Mouse (Mus musculus): ENCODE measurements around the gene AC140267.1.

AC140267.1 gene

DNA sequence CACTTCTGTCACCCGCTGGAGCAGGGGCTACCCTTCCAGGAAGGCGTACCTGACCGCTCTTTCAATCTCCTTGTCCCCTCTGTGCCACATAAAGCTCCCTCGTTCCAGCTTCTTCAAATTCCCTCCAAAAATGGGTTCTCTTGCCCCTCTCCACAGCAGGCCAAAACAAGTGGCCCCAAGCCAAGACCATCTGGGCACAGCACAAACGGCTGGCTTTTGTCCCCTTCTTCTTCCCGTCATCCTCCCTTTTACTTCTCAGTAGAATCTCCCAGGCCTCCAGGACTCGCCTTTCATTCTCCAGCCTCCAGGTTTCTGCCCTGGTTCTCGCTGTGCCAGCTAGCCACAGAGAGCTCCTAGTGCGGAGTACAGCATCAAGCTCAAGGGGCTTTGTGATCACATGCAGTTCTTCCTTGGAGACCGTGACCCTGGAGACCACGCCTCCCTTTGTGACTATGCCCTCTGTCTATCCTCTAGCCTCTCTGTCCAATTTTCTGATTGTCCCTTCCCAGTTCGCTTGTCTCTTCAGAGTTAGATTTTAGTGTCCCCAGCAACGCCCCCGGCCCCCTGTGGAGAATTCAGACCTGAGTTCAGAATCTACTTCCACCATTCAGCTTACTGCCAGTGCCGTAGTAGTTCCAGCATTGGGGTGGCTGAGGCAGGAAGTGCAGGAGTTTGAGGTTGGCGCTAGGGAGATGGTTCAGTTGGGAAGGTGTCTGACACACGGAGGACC is 7.4 kb upstream of the AC140267.1 start:
- no peak for DNase-seq (ENCODE audit: low read depth in 2 of 2, low spot score in 2 of 2)

DNA sequence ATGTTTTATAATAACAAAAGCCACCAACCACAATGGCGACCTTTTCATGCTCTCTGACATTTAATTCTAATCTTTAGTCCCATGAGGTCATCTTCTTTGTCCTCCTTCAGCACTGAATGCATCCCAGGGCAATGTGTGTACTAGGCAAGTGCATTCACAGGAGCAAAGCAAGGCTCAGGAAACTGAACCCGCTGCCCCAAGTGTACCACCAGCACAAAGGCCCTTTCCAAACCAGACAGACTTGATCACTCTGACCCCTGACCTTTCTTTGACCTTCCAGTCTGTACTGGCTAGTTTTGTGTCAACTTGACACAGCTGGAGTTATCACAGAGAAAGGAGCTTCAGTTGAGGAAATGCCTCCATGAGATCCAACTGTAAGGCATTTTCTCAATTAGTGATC is 3.3 kb upstream of the AC140267.1 start:
- DNase-seq (ENCODE audit: low read depth in 2 of 2, low spot score in 2 of 2), result no peak

DNA sequence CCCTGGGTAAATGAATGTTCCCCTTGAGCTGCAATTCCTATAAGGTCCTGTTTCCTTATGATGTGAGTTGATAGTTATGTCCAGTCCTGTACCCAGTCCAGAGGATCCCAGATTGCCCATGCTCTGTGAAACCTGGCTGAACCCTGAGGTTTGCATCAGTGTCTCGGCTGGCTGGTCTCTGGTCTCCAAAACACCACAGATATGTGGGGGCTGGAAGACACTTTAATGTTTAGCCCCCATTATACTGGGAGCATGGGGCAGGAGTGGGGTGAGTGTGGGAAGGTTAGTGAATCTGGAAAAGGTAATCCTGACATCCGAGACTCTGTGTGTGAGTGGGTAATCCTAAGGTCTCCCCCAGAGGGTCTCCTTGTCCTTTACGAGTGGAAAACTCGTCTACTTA is 2.6 kb upstream of the AC140267.1 start:
- DNase-seq (ENCODE audit: low read depth in 2 of 2, low spot score in 2 of 2), result no peak

DNA sequence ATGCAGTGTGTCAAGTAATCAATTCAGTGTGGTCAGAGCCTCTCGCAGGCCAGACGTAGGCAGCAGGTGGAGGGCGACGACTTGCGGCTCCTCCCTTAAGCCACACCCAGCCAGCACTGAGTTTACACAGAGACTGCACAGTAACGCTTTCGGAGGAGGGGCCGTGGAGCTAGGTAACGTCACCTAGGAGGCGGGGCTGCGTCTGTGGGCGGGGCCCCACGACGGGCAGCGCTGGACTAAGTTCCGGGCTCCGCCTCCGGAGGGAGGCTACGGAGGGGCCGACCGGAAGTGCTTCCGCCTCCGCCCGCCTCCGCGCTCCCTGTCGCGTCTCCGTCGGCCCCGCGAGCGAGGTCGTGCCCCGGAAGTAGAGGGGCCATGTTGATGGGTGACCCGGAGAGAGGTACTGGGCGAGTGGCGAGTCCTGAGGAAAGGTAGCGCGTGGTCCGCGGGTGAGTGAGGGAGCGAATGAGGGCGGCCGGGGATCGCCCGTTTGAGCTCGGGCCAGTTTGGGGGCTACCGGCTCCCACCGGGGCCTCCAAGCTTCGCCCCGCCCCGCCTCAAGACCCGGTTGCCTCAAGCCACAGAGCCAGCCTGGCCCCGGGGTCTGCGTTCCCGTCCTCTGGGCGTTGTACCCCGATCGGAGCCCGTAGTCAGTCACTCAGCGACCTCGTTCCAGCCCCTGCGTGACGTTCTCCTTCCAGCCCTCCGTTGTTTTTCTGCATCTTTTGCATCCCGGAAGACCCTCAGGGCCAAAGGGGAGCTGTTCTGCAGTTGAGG is 1.7 kb upstream of the AC140267.1 start, which contains the start of gene Mief1:
TSS of gene Mief1 (plus strand) at position 286 of the 777 bp plus-strand sequence.
- DNase-seq (ENCODE audit: low read depth in 2 of 2, low spot score in 2 of 2), result peak; percentile 98 to 99

DNA sequence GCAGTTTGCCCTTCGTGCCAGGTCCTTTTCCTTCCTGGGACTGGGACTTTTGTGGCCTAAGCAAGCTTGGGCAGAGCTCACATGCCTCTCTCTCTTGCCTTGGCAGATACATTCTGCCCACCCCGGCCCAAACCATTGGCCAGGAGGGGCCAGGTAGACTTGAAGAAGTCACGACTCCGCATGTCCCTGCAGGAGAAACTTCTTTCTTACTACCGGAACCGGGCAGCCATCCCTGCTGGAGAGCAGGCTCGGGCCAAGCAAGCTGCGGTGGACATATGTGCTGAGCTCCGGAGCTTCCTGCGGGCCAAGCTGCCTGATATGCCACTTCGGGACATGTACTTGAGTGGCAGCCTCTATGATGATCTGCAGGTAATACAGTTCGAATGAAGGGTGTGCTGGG is 12.5 kb downstream of the AC140267.1 start:
- DNase-seq (ENCODE audit: low read depth in 2 of 2, low spot score in 2 of 2), result no peak

DNA sequence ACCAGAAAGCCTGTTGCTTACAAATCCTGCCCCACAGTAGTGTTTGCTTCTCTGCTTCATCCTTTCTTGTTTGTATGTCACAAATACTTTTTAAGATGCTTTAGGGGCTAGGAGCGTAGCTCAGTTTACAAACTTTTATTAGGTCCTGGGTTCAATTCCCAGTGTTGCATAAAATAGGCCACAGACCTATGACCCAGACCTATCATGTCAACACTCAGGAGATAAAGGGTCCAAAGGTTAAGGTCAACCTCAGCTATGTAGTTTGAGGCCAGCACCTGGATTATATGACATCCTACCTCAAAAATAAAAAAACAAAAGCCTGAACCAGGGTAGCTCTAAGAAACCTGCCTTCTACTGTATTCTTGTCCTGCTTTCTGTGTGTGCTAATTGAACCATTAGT is 13.0 kb downstream of the AC140267.1 start:
- no peak for DNase-seq (ENCODE audit: low read depth in 2 of 2, low spot score in 2 of 2)

DNA sequence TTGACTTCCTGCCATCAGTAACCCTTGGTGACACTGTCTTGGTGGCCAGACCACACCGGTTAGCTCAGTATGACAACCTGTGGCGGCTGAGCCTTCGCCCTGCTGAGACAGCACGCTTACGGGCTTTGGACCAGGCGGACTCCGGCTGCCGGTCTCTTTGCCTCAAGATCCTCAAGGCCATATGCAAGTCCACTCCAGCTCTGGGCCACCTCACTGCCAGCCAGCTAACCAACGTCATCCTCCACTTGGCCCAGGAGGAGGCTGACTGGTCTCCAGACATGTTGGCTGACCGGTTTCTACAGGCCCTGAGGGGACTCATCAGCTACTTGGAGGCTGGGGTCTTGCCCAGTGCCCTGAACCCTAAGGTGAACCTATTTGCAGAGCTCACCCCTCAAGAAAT is 14.0 kb downstream of the AC140267.1 start:
- DNase-seq (ENCODE audit: low read depth in 2 of 2, low spot score in 2 of 2), result no peak

DNA sequence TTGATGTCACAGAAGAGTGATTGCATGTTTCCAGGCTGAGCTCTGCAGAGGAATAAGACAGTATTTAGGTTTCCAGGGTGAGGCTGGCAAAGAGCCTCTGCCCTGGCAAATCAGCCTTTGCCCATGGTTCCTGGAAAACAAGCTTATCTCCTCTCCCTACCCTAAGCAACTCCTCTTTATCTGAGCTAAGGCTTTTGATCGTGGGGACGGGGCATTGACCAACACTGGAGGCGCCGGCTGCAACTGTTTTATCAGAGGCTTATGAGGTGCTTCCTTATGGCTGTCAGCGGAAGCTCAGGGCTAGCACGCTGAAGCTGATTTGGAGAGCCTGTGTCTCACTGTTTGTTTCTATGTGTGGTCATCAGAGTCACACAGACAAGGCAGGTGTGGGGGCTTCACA is 15.0 kb downstream of the AC140267.1 start:
- DNase-seq (ENCODE audit: low read depth in 2 of 2, low spot score in 2 of 2), result no peak

DNA sequence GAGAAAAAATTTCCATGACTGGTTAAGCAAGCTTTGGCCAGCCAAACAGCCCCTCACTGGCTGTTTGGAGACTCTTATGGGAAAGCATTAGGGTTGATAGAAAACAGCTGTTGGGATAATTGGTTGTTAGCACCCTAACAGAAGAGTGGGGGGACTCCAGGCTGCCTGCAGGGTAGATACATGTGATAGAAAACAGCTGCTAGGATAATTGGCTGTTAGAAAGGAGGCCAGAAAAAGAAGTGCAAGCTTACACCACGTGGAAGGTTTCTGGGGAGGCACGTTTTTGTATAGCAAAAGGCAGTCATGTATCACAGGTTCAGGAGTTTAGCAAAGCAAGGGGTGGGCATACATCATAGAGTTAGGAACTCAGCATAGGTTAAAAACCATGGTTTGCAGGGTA is 17.9 kb downstream of the AC140267.1 start:
- no peak for DNase-seq (ENCODE audit: low read depth in 2 of 2, low spot score in 2 of 2)

DNA sequence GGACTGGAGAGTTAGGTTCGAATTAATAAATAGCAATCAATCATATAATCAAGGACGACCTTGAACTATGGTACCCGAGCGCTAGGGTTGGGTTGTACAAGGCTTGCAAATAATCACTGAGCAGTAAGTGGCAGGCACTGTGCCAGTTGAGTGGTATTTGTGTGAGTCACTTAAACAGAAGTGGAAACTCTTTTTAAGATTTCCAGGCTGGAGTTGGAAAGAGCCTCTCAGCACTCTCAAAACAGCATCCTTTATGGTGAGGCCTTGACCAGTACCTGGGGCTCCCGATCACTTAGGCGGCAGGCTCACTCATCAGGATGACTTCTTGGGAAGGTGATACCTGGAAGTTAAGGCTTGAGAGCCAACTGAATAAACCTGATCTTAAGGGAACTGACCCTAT is 18.6 kb downstream of the AC140267.1 start:
- no peak for DNase-seq (ENCODE audit: low read depth in 2 of 2, low spot score in 2 of 2)

DNA sequence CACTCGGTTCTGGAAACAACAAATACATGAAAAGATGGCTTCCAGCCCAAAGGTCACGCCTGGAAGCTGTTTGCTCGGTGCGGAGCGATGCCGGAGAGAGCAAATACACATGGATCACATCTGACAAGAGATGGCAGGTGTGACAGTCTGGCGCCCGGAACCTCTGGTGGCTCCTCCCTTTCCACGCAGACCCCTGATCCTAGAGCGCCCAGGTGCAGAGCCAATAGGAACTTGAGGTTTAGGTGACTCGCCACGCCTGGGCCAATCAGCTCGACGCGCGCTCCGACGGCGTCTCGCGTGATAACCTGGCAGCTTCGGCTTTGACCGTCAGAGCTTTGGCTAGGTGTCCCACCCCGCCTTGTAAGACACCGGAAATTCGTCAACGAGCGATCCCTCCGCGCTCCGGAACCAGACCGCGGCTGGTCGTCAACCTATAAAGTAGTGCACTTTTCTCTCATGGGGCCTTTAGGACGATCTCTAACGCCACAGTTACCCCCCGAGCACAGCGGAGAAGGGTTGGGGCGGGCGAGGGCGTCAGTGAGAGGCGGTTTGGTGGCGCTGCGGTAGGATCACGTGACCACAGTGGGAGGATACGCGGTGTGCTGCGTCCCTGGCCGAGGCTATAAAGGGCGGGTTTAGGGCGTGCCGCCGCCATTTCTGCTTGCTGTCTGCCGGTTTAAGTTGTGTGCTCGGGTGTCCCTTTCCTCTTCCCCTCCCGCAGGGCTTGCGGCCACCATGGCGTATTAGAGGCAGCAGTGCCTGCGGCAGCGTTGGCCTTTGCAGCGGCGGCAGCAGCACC is 19.4 kb downstream of the AC140267.1 start, which contains the start of gene Atf4:
TSS of gene Atf4 (plus strand) at position 338 of the 799 bp plus-strand sequence.
- peak; percentile 97 to 99 for DNase-seq (ENCODE audit: low read depth in 2 of 2, low spot score in 2 of 2)

DNA sequence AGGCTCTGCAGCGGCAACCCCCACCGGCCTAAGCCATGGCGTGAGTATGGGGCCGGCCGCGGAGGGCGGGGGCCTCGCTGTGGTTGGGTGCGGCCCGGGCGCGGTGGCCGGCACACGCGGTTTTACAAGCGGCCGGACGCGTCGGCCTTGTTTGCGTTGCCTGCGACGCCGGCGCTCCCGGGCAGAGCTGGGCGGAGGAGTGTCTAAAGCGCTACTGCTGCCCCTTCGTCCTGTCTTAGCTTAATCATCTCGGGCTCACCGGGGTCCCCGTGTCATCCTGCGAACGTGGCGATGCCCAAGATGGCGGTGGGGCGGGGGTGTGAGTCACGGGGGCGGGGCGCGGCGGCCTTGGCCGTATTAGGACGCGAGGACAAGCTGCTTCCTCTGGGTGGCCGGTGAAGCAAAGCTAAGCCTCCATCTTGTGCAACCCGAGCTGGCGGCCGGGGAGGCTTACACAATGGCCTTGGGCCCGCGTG is 20.0 kb downstream of the AC140267.1 start:
- DNase-seq (ENCODE audit: low read depth in 2 of 2, low spot score in 2 of 2), result no peak

DNA sequence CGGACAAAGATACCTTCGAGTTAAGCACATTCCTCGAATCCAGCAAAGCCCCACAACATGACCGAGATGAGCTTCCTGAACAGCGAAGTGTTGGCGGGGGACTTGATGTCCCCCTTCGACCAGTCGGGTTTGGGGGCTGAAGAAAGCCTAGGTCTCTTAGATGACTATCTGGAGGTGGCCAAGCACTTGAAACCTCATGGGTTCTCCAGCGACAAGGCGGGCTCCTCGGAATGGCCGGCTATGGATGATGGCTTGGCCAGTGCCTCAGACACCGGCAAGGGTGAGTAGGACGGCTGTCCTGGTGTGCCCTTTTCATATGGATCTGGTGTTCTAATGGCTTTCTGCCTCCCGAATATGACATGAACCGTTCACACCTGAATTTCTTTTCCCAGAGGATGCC is 20.6 kb downstream of the AC140267.1 start:
- no peak for DNase-seq (ENCODE audit: low read depth in 2 of 2, low spot score in 2 of 2)

DNA sequence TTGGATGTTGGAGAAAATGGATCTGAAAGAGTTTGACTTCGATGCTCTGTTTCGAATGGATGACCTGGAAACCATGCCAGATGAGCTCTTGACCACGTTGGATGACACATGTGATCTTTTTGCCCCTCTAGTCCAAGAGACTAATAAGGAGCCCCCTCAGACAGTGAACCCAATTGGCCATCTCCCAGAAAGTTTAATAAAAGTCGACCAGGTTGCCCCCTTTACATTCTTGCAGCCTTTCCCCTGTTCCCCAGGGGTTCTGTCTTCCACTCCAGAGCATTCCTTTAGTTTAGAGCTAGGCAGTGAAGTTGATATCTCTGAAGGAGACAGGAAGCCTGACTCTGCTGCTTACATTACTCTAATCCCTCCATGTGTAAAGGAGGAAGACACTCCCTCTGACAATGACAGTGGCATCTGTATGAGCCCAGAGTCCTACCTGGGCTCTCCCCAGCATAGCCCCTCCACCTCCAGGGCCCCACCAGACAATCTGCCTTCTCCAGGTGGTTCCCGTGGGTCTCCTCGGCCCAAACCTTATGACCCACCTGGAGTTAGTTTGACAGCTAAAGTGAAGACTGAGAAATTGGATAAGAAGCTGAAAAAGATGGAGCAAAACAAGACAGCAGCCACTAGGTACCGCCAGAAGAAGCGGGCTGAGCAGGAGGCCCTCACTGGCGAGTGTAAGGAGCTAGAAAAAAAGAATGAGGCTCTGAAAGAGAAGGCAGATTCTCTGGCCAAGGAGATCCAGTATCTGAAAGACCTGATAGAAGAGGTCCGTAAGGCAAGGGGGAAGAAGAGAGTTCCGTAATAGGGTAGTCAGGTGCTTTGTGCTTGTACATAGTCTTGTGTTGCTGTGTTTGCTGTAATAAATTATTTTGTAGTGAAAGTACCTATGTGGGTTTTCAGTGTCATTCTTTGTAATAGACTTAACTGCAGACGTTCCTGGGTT is 21.3 kb downstream of the AC140267.1 start:
- no peak for DNase-seq (ENCODE audit: low read depth in 2 of 2, low spot score in 2 of 2)

DNA sequence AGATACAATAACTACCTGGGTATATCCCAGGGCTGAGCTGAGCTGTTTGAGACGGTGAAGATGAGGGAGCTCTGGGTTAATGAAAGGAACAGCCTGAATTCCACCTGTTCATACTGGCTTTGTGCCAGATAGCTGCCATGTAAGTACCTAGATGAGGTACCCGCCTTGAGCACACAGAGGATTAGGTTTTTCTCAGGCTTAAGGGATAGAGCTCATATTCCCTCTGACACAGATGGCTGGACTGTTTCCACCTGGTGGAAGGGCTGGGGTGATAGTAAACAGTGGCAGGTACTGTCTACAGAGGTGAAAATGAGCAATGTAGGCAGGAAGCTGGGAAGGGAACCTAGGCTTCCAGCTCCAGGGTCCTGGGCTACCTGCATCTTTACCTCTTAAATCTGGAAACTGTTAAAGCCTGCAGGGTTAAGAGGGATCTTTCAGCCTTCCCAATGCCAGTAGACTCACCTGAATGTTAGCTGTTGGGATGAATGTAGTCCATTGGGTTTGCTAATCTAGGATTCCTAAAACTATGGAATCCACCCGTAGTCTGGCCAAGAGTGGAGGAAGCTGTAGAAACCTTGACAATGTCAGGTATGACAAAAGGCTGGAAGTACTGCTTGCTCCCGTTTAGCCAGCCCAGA is 22.1 kb downstream of the AC140267.1 start:
- no peak for DNase-seq (ENCODE audit: low read depth in 2 of 2, low spot score in 2 of 2)

DNA sequence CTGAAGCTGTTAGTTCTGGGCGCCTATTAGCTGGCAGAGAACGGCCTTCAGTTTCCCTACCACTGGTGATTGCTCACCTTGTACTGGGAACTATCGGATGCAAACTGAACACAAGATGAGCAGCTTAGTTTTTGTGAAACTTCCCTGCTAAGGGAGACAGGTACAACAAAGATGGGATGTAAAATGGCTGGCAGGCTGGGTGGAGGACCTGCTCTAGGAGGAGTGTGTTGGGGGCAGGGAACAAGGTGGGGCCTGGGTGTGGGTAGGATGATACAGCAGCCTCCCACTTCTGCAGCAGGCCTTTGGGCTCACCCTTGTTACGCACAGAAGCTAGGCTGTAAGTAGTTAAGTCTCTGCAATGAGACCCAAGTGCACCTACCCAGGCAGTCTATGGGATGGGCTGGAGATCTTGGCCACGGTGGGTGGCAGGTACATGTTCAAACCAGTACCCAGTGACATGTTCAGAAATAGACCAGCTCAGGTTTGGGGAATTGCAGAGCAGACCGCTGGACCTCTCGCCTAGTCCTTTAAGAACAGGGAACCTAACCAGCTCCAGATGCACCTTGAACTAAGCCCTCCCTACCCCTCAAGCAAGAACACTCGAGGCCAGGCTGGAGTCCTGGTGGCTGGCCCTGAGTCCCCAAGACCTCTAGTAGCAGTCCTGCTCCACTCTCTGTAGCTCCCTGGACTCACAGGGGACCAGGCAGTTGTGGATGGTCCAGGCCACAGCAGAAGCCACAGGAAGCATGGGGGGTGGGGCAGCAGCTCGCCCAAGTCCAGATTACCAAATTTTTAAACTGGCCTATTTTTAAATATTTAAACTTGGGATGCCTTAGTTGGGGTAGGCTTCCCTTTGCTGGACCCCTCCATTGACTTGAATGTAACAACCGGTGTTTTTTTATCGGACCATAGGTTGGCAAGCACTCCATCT is 22.9 kb downstream of the AC140267.1 start:
- DNase-seq (ENCODE audit: low read depth in 2 of 2, low spot score in 2 of 2), result no peak

DNA sequence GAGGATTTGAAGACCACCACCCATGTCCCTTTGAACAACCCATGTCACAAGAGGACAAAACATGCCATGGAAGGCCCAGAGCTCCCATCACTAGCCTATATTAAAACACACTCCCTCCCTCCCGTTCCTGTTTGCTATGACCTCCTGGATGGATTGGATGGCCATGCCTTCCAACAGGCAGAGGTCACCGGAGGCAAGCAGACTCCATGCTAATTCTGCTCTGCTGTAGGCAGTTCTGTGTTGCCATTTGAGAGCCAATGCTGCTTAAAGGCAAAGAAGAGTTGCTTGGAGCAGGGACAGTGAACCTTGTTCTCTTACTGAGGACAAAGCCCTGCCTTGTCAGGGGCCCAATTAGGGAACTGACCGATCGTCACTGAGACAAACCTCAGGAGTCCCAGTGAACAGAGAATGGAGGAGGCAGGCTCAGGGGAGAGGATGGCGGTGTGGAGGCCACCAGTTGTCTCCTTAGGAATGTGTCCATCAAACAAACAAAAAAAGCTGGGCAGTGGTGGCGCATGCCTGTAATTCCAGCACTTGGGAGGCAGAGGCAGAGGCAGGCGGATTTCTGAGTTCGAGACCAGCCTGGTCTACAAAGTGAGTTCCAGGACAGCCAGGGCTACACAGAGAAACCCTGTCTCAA is 23.9 kb downstream of the AC140267.1 start:
- no peak for DNase-seq (ENCODE audit: low read depth in 2 of 2, low spot score in 2 of 2)

DNA sequence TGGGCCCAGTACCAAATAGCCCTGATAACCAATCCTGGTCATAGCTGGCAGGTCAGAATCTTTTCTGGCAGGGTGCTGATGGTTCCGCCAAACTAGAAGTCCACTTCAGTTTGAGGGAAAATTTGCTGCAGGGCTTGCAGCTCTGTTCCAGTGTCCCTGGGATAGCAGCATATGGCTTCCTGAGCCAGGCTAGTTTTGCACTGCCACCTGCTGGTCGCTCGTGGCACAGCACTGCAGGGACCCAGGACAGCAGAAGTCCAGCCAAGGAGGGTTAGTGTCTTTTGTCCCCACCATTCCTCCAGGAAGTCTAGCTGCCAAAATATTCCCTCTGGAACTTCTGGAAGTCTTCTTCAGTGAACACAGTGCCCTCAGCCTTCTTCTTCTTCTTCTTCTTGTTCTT is 25.0 kb downstream of the AC140267.1 start:
- peak; percentile 70 to 79 for DNase-seq (ENCODE audit: low read depth in 2 of 2, low spot score in 2 of 2)

All from CD8-positive naive resting alpha-beta T cell, adult 2 months (primary cell).